Mouse (Mus musculus) urinary bladder, postnatal 36 days (tissue): ENCODE measurements around the gene Cysrt1.

Experiments used
- DNase-seq, 2 experiments: peaks; one replicate each; pipeline ENCODE4 v3.0.0; 2022; ENCODE audit warnings: low spot score in 2 of 2, mixed read lengths in 1 of 2

The Cysrt1 gene

GRCm38 (mm10) chr2:25242101-25242506 is at the start of gene Cysrt1, which contains the start of gene Rnf208:
Cysrt1 (minus strand) TSS chr2:25242452.
Rnf208 (plus strand) TSS chr2:25242255.
- no peak for DNase-seq

- peak in 1 of 2 experiments; percentile 21 for DNase-seq
These were observed 49.2 kb upstream of the Cysrt1 start for GRCm38 (mm10) chr2:25291184-25292053.

GRCm38 (mm10) chr2:25290816-25291130 is 48.5 kb upstream of the Cysrt1 start:
- DNase-seq = no peak

GRCm38 (mm10) chr2:25290101-25290815 is 48.0 kb upstream of the Cysrt1 start:
- DNase-seq = peak in 1 of 2 experiments; percentile 22

- peak; percentile 47 to 51 for DNase-seq
These were observed 47.4 kb upstream of the Cysrt1 start, which contains the start of gene Lrrc26 for GRCm38 (mm10) chr2:25289651-25290050. Lrrc26 (plus strand) TSS chr2:25289915.

GRCm38 (mm10) chr2:25288734-25289345 is 46.6 kb upstream of the Cysrt1 start:
- no peak for DNase-seq

GRCm38 (mm10) chr2:25287927-25288649 is 45.8 kb upstream of the Cysrt1 start, which contains the start of gene Tmem210:
Tmem210 (plus strand) TSS chr2:25288145.
- no peak for DNase-seq

GRCm38 (mm10) chr2:25286837-25287636 is 44.8 kb upstream of the Cysrt1 start:
- DNase-seq = peak; percentile 67 to 76

GRCm38 (mm10) chr2:25286314-25286713 is 44.1 kb upstream of the Cysrt1 start:
- no peak for DNase-seq

- no peak for DNase-seq
These were observed 43.3 kb upstream of the Cysrt1 start for GRCm38 (mm10) chr2:25285551-25285950.

GRCm38 (mm10) chr2:25278928-25279882 is 37.0 kb upstream of the Cysrt1 start:
- DNase-seq = peak; percentile 79

GRCm38 (mm10) chr2:25273010-25273409 is 30.8 kb upstream of the Cysrt1 start:
- no peak for DNase-seq

- no peak for DNase-seq
These were observed 30.3 kb upstream of the Cysrt1 start for GRCm38 (mm10) chr2:25272515-25272914.

- DNase-seq = peak; percentile 98
These were observed 29.7 kb upstream of the Cysrt1 start, which contains the start of the genes Ssna1 and Anapc2 for GRCm38 (mm10) chr2:25271827-25272511. Ssna1 (minus strand) TSS chr2:25272438. Anapc2 (plus strand) TSS chr2:25272478.

GRCm38 (mm10) chr2:25267746-25268309 is 25.6 kb upstream of the Cysrt1 start:
- no peak for DNase-seq

GRCm38 (mm10) chr2:25267241-25267640 is 25.0 kb upstream of the Cysrt1 start:
- DNase-seq = no peak

GRCm38 (mm10) chr2:25266720-25267119 is 24.5 kb upstream of the Cysrt1 start:
- peak in 1 of 2 experiments; percentile 66 for DNase-seq

- peak in 1 of 2 experiments; percentile 62 for DNase-seq
These were observed 23.8 kb upstream of the Cysrt1 start for GRCm38 (mm10) chr2:25265897-25266656.
